In the genomic region with DNA sequence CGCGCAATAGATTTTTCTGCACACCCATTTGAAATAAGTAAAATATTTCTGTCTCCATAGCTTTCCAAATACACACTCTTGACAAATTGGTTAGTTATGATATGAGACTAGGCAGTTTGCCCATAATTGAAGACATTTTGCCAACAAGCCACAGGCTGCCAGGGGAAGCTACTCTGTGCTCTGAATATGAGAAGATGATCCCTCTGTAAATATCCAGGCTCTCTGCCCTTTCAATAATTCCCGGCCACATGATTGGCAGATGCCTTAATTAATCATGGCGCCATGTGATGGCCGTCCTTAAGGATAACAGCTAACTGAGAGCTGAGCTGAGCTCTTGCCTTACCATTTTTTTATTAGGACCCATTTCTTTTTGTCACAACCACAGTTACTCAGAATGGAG, we compare ENCODE assay signal across 10 mouse cellular contexts.
DNase-seq lines count a peak whose midpoint lies in the region; ATAC-seq lines count a peak whose summit lies in the region.
"Had no signal": no experiment of that assay in that cellular context is flagged by ENCODE, and none has a peak within 500 bp of the region (broad histone marks: within the 10 kb centered on the region; RNA-seq: fewer than 3 reads in every experiment).

No protein-coding gene starts in this region.

- H3K27ac ChIP-seq in forebrain, embryonic 14.5 days (ENCODE audit: low read depth, low read length): no peak overlapping the region
- H3K27ac ChIP-seq in forebrain, embryonic 16.5 days (ENCODE audit: low read length): no peak overlapping the region
- H3K27ac ChIP-seq in midbrain, embryonic 11.5 days (ENCODE audit: low read depth, low read length): no peak overlapping the region
- H3K27ac ChIP-seq in midbrain, embryonic 13.5 days: no peak overlapping the region
- H3K27ac ChIP-seq: limb, embryonic 15.5 days had no signal

- 81% methylated on average over 5 of the region's 5 CpGs for WGBS in forebrain, embryonic 14.5 days
- 75% methylated on average over 5 of the region's 5 CpGs for WGBS in forebrain, embryonic 16.5 days
- 91% methylated on average over 5 of the region's 5 CpGs for WGBS in midbrain, embryonic 11.5 days
- 80% methylated on average over 5 of the region's 5 CpGs for WGBS in midbrain, embryonic 13.5 days

- no peak for ATAC-seq in forebrain, embryonic 14.5 days
- no peak for ATAC-seq in forebrain, embryonic 16.5 days
- ATAC-seq in midbrain, embryonic 11.5 days (ENCODE audit: low FRiP score): no peak
- ATAC-seq in midbrain, embryonic 13.5 days: no peak
- no peak for ATAC-seq in inflammation-experienced regulatory T-cells, adult 6 months

- DNase-seq in forebrain, embryonic 14.5 days (ENCODE audit: low spot score): peak; percentile 54
- DNase-seq in midbrain, embryonic 11.5 days (ENCODE audit: low spot score, missing footprints): peak; percentile 77
- DNase-seq in heart, adult 9 months (ENCODE audit: low spot score in 2 of 2): peak; percentile 21 to 47
- peak; percentile 46 for DNase-seq in retina, postnatal 1 day
- no peak for DNase-seq in kidney, postnatal 14 days
- DNase-seq: kidney, postnatal 10 days had no signal

- no peaks in the 10 kb centered on the region for H3K9me3 ChIP-seq in forebrain, embryonic 14.5 days (replicated peaks; ENCODE audit: control insufficient read depth, low read length)
- no peaks in the 10 kb centered on the region for H3K9me3 ChIP-seq in forebrain, embryonic 16.5 days (ENCODE audit: control insufficient read depth, low read length)
- H3K9me3 ChIP-seq in midbrain, embryonic 11.5 days (ENCODE audit: control insufficient read depth, low read length): no peaks in the 10 kb centered on the region
- no peaks in the 10 kb centered on the region for H3K9me3 ChIP-seq in midbrain, embryonic 13.5 days
- H3K9me3 ChIP-seq: limb, embryonic 15.5 days had no signal

- H3K4me2 ChIP-seq in forebrain, embryonic 14.5 days (ENCODE audit: low read length): no peak overlapping the region
- H3K4me2 ChIP-seq in forebrain, embryonic 16.5 days (ENCODE audit: low read length): no peak overlapping the region
- H3K4me2 ChIP-seq in midbrain, embryonic 11.5 days: no peak overlapping the region
- H3K4me2 ChIP-seq in midbrain, embryonic 13.5 days (replicated peaks): no peak overlapping the region
- H3K4me2 ChIP-seq: limb, embryonic 15.5 days had no signal

- H3K36me3 ChIP-seq in forebrain, embryonic 14.5 days (ENCODE audit: control insufficient read depth, insufficient read depth, low read length): no peaks in the 10 kb centered on the region
- H3K36me3 ChIP-seq in forebrain, embryonic 16.5 days (ENCODE audit: control insufficient read depth, insufficient read depth): no peaks in the 10 kb centered on the region
- H3K36me3 ChIP-seq in midbrain, embryonic 11.5 days (ENCODE audit: control insufficient read depth, insufficient read depth, low read length): no peaks in the 10 kb centered on the region
- H3K36me3 ChIP-seq in midbrain, embryonic 13.5 days: no peaks in the 10 kb centered on the region
- H3K36me3 ChIP-seq: limb, embryonic 15.5 days had no signal

- no peak overlapping the region for H3K4me3 ChIP-seq in forebrain, embryonic 14.5 days (ENCODE audit: low read depth, low read length)
- no peak overlapping the region for H3K4me3 ChIP-seq in forebrain, embryonic 16.5 days (replicated peaks; ENCODE audit: low read length)
- H3K4me3 ChIP-seq in midbrain, embryonic 11.5 days (ENCODE audit: low read depth, low read length): no peak overlapping the region
- no peak overlapping the region for H3K4me3 ChIP-seq in midbrain, embryonic 13.5 days (replicated peaks)
- H3K4me3 ChIP-seq: limb, embryonic 15.5 days had no signal

- no peak overlapping the region for H3K9ac ChIP-seq in forebrain, embryonic 14.5 days (ENCODE audit: low read length)
- H3K9ac ChIP-seq in forebrain, embryonic 16.5 days (replicated peaks; ENCODE audit: low read depth, low read length): no peak overlapping the region
- H3K9ac ChIP-seq in midbrain, embryonic 11.5 days (ENCODE audit: low read length): no peak overlapping the region
- H3K9ac ChIP-seq in midbrain, embryonic 13.5 days (replicated peaks): no peak overlapping the region
- H3K9ac ChIP-seq: limb, embryonic 15.5 days had no signal

- no peaks in the 10 kb centered on the region for H3K4me1 ChIP-seq in forebrain, embryonic 14.5 days (ENCODE audit: control insufficient read depth, insufficient read depth, low read length)
- peaks cover 7% of the 10 kb centered on the region; the same call in 1 of the 2 replicates for H3K4me1 ChIP-seq in forebrain, embryonic 16.5 days (replicated peaks; ENCODE audit: control insufficient read depth, insufficient read depth, low read length)
- H3K4me1 ChIP-seq in midbrain, embryonic 11.5 days (ENCODE audit: control insufficient read depth, insufficient read depth, low read length): no peaks in the 10 kb centered on the region
- H3K4me1 ChIP-seq in midbrain, embryonic 13.5 days (replicated peaks): peaks cover 8% of the 10 kb centered on the region

- no peaks in the 10 kb centered on the region for H3K27me3 ChIP-seq in forebrain, embryonic 14.5 days (replicated peaks; ENCODE audit: control insufficient read depth, insufficient read depth, low read length)
- H3K27me3 ChIP-seq in forebrain, embryonic 16.5 days (replicated peaks; ENCODE audit: control insufficient read depth, insufficient read depth, low read length): no peaks in the 10 kb centered on the region
- no peaks in the 10 kb centered on the region for H3K27me3 ChIP-seq in midbrain, embryonic 11.5 days (ENCODE audit: control insufficient read depth, insufficient read depth, low read length)
- H3K27me3 ChIP-seq in midbrain, embryonic 13.5 days: no peaks in the 10 kb centered on the region
- H3K27me3 ChIP-seq: limb, embryonic 15.5 days had no signal
